Mouse (Mus musculus) olfactory bulb, adult 2 months (tissue): Measurements from ENCODE around the gene Col4a4.

Experiments
- CTCF ChIP-seq: fragments of 200-500 bp; IDR thresholded peaks from 2 replicates; pipeline ENCODE4 v1.5.1; 2012; ENCODE audit warnings: low read depth, mild to moderate bottlenecking, low read length, moderate library complexity; ENCODE audit not compliant: insufficient read depth
- POLR2A ChIP-seq: fragments of 200-500 bp; IDR thresholded peaks from 2 replicates; pipeline ENCODE4 v1.6.1; 2012; ENCODE audit warnings: mild to moderate bottlenecking, low read depth, low read length, moderate library complexity; ENCODE audit not compliant: insufficient read depth

DNA sequence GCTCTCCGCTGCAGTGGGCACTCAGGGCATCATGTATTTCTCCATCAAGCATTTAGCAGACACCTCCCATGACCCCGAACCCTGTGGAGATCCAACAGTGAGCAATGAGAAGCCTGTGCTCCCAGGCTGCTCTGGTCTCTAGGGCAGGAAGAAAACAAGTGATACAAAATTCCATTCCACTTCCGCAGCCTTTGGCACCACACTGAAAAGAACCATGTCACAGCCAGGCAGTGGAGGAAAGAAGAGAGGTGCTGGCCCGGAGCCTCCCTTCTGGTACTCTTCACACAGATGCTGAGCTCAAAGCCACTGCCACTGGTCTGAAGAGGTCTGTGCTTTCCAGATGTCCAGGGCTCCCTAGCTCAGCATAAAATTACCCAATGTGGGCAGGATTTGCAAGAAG is 125.6 kb downstream of the Col4a4 start:
- no peak for TF ChIP-seq CTCF
- no peak for TF ChIP-seq POLR2A
